Mouse (Mus musculus) small intestine, adult 2 months (tissue): ENCODE results near the gene Gba2. TPM values are rescaled to one million over a fixed set of nuclear protein-coding genes. Genes with fewer than 3 reads are reported as not detected.

Experiments used
- H3K27ac ChIP-seq: fragments of 200-500 bp; 2 replicates; pipeline ENCODE4 v1.5.1; 2012; ENCODE audit warnings: low read depth, low read length, control low read depth, inconsistent platforms; ENCODE audit not compliant: insufficient read depth
- H3K27me3 ChIP-seq: fragments of 200-500 bp; 2 replicates; pipeline ENCODE4 v1.6.1; 2012; ENCODE audit warnings: mild to moderate bottlenecking, moderate library complexity, low read length, inconsistent platforms; ENCODE audit not compliant: control insufficient read depth, insufficient read depth
- H3K36me3 ChIP-seq: fragments of 200-500 bp; 2 replicates; pipeline ENCODE4 v1.6.1; 2012; ENCODE audit warnings: mild to moderate bottlenecking, low read length, control low read depth, inconsistent platforms; ENCODE audit not compliant: control insufficient read depth, insufficient read depth
- H3K4me1 ChIP-seq: fragments of 200-500 bp; 2 replicates; pipeline ENCODE4 v1.6.1; 2012; ENCODE audit warnings: low read length, inconsistent platforms, mixed read lengths; ENCODE audit not compliant: control insufficient read depth, insufficient read depth, insufficient read length
- H3K4me3 ChIP-seq: fragments of 200-500 bp; 2 replicates; pipeline ENCODE4 v1.5.1; 2012; ENCODE audit warnings: low read depth, mild to moderate bottlenecking, control low read depth, inconsistent platforms, low read length, moderate library complexity
- CTCF ChIP-seq: fragments of 200-500 bp; IDR thresholded peaks from 2 replicates; pipeline ENCODE4 v1.5.1; 2012; ENCODE audit warnings: low read depth, mild to moderate bottlenecking, control low read depth, inconsistent platforms, low read length, moderate library complexity, mixed read lengths; ENCODE audit not compliant: insufficient replicate concordance, insufficient read length; ENCODE audit errors: extremely low read depth
- POLR2A ChIP-seq: fragments of 200-500 bp; IDR thresholded peaks from 2 replicates; pipeline ENCODE4 v1.6.1; 2012; ENCODE audit warnings: low read depth, mild to moderate bottlenecking, control low read depth, inconsistent platforms, low read length, moderate library complexity
- WGBS: fragments of 180-500 bp; shearing (Covaris S2); methylation state at CpG from one replicate; pipeline ENCODE4 v1.1.7; 2018; 5-methylcytosine and 5-hydroxymethylcytosine counted together
- polyA plus RNA-seq: library from polyadenylated mRNA; depleted of rRNA; stranded (reverse); fragments of >200 nt; gene quantifications from 2 replicates; pipeline ENCODE4 v1.2.3, GENCODE M21; 2012

The Gba2 gene
- polyA plus RNA-seq, 1 experiment, result 7.6 TPM

GRCm38 (mm10) chr4:43580721-43581120 lies 2.0 kb upstream of the Gba2 start:
- no peaks in the 10 kb centered on the region for H3K27me3 ChIP-seq
- WGBS, result 92% methylated on average over 5 of the region's 5 CpGs
- TF ChIP-seq POLR2A (no peak), CTCF (no peak)
- peaks cover 30% of the 10 kb centered on the region for H3K36me3 ChIP-seq
- peaks cover 12% of the 10 kb centered on the region for H3K4me1 ChIP-seq
- no peak overlapping the region for H3K4me3 ChIP-seq
- H3K27ac ChIP-seq, result no peak overlapping the region

DNA sequence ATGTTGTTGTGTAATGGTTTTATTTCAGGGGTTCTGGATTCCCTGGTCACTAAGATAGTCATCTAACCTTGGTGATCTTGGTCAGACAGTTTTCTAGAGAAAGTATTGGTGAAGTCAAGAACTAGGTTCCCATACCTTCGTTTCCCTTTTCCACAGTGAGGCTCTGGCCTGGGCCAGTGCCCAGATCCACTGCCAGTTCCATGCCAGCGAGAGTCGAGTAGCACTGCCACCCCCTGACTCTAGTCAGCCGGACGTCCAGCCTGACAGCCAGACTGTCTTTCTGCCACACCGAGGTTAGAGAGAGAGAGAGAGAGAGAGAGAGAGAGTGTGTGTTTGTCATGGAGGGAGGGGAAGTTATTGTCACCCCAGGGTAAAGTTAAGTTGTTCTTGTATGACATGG lies 1.1 kb upstream of the Gba2 start:
- peaks cover 16% of the 10 kb centered on the region for H3K4me1 ChIP-seq
- H3K36me3 ChIP-seq, result peaks cover 30% of the 10 kb centered on the region
- no peak overlapping the region for H3K4me3 ChIP-seq
- H3K27ac ChIP-seq, result no peak overlapping the region
- H3K27me3 ChIP-seq, result no peaks in the 10 kb centered on the region
- no peak for TF ChIP-seq POLR2A
- WGBS, result 72% methylated on average over 6 of the region's 6 CpGs

- Histone ChIP-seq H3K4me3 (peak overlapping the region; percentile 85), H3K27ac (no peak overlapping the region), H3K36me3 (peaks cover 30% of the 10 kb centered on the region), H3K27me3 (no peaks in the 10 kb centered on the region), H3K4me1 (peaks cover 16% of the 10 kb centered on the region)
- WGBS, result 3% methylated on average over 10 of the region's 10 CpGs
- no peak for TF ChIP-seq POLR2A
- TF ChIP-seq CTCF, result no peak
These were observed 583 bp upstream of the Gba2 start for GRCm38 (mm10) chr4:43579256-43579655.

GRCm38 (mm10) chr4:43577237-43577881 lies 1.3 kb downstream of the Gba2 start:
- H3K36me3 ChIP-seq, result peaks cover 21% of the 10 kb centered on the region
- TF ChIP-seq CTCF (no peak), POLR2A (no peak)
- 42% methylated on average over 8 of the region's 8 CpGs for WGBS
- H3K27me3 ChIP-seq, result no peaks in the 10 kb centered on the region
- peak overlapping the region; percentile 85 for H3K4me3 ChIP-seq
- H3K27ac ChIP-seq, result no peak overlapping the region
- peaks cover 16% of the 10 kb centered on the region for H3K4me1 ChIP-seq

DNA sequence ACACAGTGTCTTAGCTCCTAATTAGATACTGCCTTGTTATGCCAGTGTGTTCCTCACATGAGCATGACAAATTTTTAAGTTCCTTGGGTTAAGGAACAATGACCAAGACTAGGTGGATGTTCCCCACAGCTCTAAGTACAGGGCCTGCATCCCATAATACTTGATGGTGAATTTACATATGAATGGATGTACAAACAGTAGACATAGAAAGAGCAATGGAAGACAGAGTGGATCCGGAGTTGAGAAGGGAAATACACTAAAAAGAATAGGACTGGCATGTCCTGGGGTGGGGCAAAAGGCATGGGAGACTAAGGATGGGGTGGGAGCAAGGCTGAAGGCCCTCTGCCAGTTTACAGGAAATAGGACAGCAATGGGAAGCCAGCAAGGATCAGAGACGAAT lies 3.3 kb downstream of the Gba2 start:
- Histone ChIP-seq H3K27ac (no peak overlapping the region), H3K27me3 (no peaks in the 10 kb centered on the region), H3K4me3 (no peak overlapping the region), H3K4me1 (peaks cover 16% of the 10 kb centered on the region), H3K36me3 (peaks cover 10% of the 10 kb centered on the region)
- WGBS, result 31% methylated on average over 2 of the region's 2 CpGs
- TF ChIP-seq CTCF (no peak), POLR2A (no peak)

- TF ChIP-seq POLR2A (no peak), CTCF (no peak)
- H3K4me3 ChIP-seq, result no peak overlapping the region
- 87% methylated on average over 4 of the region's 4 CpGs for WGBS
- H3K4me1 ChIP-seq, result peaks cover 14% of the 10 kb centered on the region
- no peaks in the 10 kb centered on the region for H3K27me3 ChIP-seq
- H3K36me3 ChIP-seq, result peaks cover 24% of the 10 kb centered on the region
- H3K27ac ChIP-seq, result no peak overlapping the region
These were observed 5.1 kb downstream of the Gba2 start for GRCm38 (mm10) chr4:43573561-43573960.

GRCm38 (mm10) chr4:43571395-43572045 lies 7.2 kb downstream of the Gba2 start:
- WGBS, result 76% methylated on average over 6 of the region's 6 CpGs
- Histone ChIP-seq H3K4me3 (no peak overlapping the region), H3K27me3 (no peaks in the 10 kb centered on the region), H3K4me1 (peaks cover 7% of the 10 kb centered on the region; the same call in 1 of the 2 replicates), H3K36me3 (peaks cover 43% of the 10 kb centered on the region), H3K27ac (no peak overlapping the region)
- TF ChIP-seq POLR2A (no peak), CTCF (no peak)
